Mouse (Mus musculus) liver, embryonic 14.5 days (tissue): ENCODE data around the gene Vsig8. TPM values are rescaled to one million over a fixed set of nuclear protein-coding genes. Genes with fewer than 3 reads are reported as not detected.

Experiments used
- ATAC-seq: fragments of 200-750 bp; cut with Nextera tagmentation; 2 replicates; pipeline ENCODE4 v1.8.0; 2017; ENCODE audit warnings: moderate number of reproducible peaks, mild to moderate bottlenecking, moderate library complexity; ENCODE audit not compliant: insufficient read depth
- DNase-seq, 3 experiments: peaks; one replicate each; pipeline ENCODE4 v3.0.0-alpha.2; 2012 to 2013; ENCODE audit warnings: low read depth in 3 of 3, low spot score in 3 of 3
- H3K27ac ChIP-seq: fragments of 300-500 bp; sonication (generic); 2 replicates; pipeline ENCODE4 v1.5.1; 2014; ENCODE audit warnings: moderate library complexity, mild to moderate bottlenecking, control low read depth, inconsistent platforms
- H3K27me3 ChIP-seq: fragments of 300-500 bp; sonication (generic); 2 replicates; pipeline ENCODE4 v1.6.1; 2014; ENCODE audit warnings: mild to moderate bottlenecking, low read length, moderate library complexity; ENCODE audit not compliant: control insufficient read depth, insufficient read depth
- H3K36me3 ChIP-seq: fragments of 300-500 bp; sonication (generic); replicated peaks from 2 replicates; pipeline ENCODE4 v1.6.1; 2014; ENCODE audit warnings: low read depth; ENCODE audit not compliant: control insufficient read depth, insufficient read depth
- H3K4me1 ChIP-seq, 2 experiments: fragments of 200-500 bp in 1 of 2; fragments of 300-500 bp in 1 of 2; sonication (generic) in 1 of 2; replicated peaks; 2 replicates each; pipeline ENCODE4 v1.6.1; 2012 to 2014; ENCODE audit warnings: antibody characterized with exemption in 1 of 2, inconsistent platforms in 1 of 2, low read length in 1 of 2; ENCODE audit not compliant: control insufficient read depth in 2 of 2, insufficient read depth in 2 of 2
- H3K4me2 ChIP-seq: fragments of 300-500 bp; sonication (generic); 2 replicates; pipeline ENCODE4 v1.6.1; 2014; ENCODE audit warnings: low read depth, mild to moderate bottlenecking, control low read depth, moderate library complexity
- H3K4me3 ChIP-seq, 2 experiments: fragments of 200-500 bp in 1 of 2; fragments of 300-500 bp in 1 of 2; sonication (generic) in 1 of 2; 2 replicates each; pipeline ENCODE4 v1.5.1; 2012 to 2014; ENCODE audit warnings: low read depth in 2 of 2, low read length in 2 of 2, mild to moderate bottlenecking in 2 of 2, control low read depth in 1 of 2, inconsistent platforms in 1 of 2, moderate library complexity in 1 of 2; ENCODE audit not compliant: insufficient read depth in 1 of 2
- H3K9ac ChIP-seq: fragments of 300-500 bp; sonication (generic); replicated peaks from 2 replicates; pipeline ENCODE4 v1.6.1; 2014; ENCODE audit warnings: mild to moderate bottlenecking, control low read depth, moderate library complexity
- H3K9me3 ChIP-seq: fragments of 300-500 bp; sonication (generic); 2 replicates; pipeline ENCODE4 v1.6.1; 2016; ENCODE audit warnings: low read length, mixed read lengths; ENCODE audit not compliant: control insufficient read depth
- CTCF ChIP-seq: IDR thresholded peaks from 2 replicates; pipeline ENCODE4 v1.5.1; 2016; ENCODE audit warnings: antibody characterized with exemption, low read depth, control low read depth
- EP300 ChIP-seq: IDR thresholded peaks from 2 replicates; pipeline ENCODE4 v1.6.1; 2016; ENCODE audit warnings: antibody characterized with exemption, low read depth
- WGBS: fragments of 180-500 bp; shearing (Covaris S2); extraction: QIAGEN DNeasy Blood & Tissue Kit; methylation state at CpG from one replicate; pipeline ENCODE4 v1.1.7; 2014; ENCODE audit not compliant: insufficient replicate concordance; 5-methylcytosine and 5-hydroxymethylcytosine counted together
- polyA plus RNA-seq, 2 experiments: library from polyadenylated mRNA; depleted of rRNA in 1 of 2; stranded (reverse) in 1 of 2; unstranded in 1 of 2; fragments of >200 nt; fragmentation: Nextera tagmentation in 1 of 2; extraction: Ambion mirVana in 1 of 2; gene quantifications; 2 replicates each; pipeline versions ENCODE4 v1.2.1 to v1.2.3; 2012 to 2014

Gene Vsig8
- polyA plus RNA-seq, 2 experiments = not detected

DNA sequence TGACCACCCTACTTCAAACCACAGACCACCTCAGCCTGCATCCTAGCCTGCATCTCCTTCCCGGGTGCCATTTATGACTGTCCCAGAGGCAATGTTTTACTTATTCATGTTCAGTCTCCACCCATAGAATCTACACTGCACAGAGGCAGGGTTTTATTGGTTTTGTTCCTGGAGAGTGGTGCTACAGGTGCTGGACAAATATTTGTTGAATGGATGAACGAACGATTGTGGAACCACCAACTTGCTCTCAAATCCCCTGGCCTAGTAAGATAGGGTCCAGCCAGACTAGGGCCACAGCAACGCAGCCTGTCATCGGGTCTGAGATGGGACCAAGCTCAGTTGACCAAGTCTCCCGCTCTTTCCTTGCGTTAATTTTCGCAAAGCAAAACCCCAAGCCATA, 45.8 kb upstream of the Vsig8 start:
- no peak for DNase-seq
- peaks cover 0 to 37% of the 10 kb centered on the region in 2 experiments; a peak in 2 of 4 replicates for H3K4me1 ChIP-seq
- no peaks in the 10 kb centered on the region for H3K9me3 ChIP-seq
- H3K27me3 ChIP-seq = no peaks in the 10 kb centered on the region
- TF ChIP-seq CTCF = no peak
- no peak for TF ChIP-seq EP300
- H3K4me3 ChIP-seq = no peak overlapping the region
- no peak for ATAC-seq
- 41% methylated on average over 8 of the region's 8 CpGs for WGBS
- 0 out of 2 replicates have a peak overlapping the region, but pooled peaks have one; percentile 18 for H3K4me2 ChIP-seq
- no peak overlapping the region for H3K27ac ChIP-seq
- no peak overlapping the region for H3K9ac ChIP-seq
- H3K36me3 ChIP-seq = peaks cover 3% of the 10 kb centered on the region

DNA sequence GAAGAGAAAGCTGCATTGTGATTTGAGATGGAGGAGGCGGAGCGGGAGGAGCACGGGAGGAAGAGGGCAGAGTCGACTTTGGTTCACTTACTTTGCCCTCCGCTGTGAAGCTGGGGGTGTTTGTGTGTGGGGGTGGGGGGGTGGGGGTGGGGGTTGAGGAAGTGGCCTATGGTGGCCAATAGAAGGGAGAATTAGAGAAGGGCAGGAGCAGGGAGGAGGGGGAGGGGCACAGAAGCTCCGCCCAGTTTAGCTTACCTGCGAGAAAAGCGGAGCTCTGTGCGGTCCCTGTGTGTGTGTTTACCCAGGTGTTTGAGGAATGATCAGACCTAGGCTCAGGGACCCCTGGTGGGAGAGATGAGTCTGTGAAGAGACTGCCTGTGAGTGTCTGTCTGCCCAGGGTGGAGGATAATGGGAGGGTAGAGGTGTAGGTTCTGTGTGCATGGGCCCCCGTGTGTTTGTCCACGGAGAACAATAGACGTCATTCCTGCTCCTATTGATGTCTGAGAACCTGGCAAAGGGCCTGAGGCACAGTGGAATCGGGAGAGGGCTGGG, 45.2 kb upstream of the Vsig8 start:
- Histone ChIP-seq H3K27me3 (no peaks in the 10 kb centered on the region), H3K4me2 (peak overlapping the region; percentile 22; the same call in 1 of the 2 replicates), H3K4me3 (no peak overlapping the region), H3K9ac (no peak overlapping the region), H3K36me3 (peaks cover 3% of the 10 kb centered on the region), H3K27ac (no peak overlapping the region), H3K9me3 (no peaks in the 10 kb centered on the region), H3K4me1 (peaks cover 0 to 41% of the 10 kb centered on the region in 2 experiments; a peak in 2 of 4 replicates)
- TF ChIP-seq EP300 = no peak
- no peak for TF ChIP-seq CTCF
- WGBS = 40% methylated on average over 13 of the region's 13 CpGs
- no peak for DNase-seq
- ATAC-seq = peak; percentile 12; the same call in 1 of the 2 replicates

DNA sequence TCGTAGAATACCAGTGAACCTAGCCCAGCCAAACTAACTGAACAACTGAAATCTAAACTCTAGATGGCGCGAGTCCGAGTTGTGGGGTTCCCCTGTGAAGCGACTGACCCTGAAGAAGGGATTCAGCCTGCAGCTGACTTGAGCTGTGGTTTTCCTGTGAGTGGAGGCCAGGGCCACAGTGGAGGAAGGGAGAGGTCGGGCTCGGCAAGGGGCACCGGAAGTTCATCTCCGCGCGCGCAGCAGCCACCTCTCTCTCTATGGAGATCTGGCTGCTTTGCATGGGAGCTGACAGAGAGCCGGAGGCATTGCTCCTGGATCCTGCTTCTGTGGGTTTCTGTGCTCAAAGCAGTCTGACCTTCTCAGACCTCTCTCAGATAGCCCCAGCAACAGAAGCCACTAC, 42.8 kb upstream of the Vsig8 start:
- H3K4me3 ChIP-seq = peak overlapping the region in 1 of 2 experiments; percentile 25; a peak in 2 of 4 replicates
- WGBS = 4% methylated on average over 13 of the region's 13 CpGs
- no peaks in the 10 kb centered on the region for H3K27me3 ChIP-seq
- no peaks in the 10 kb centered on the region for H3K9me3 ChIP-seq
- DNase-seq (no peak), ATAC-seq (peak; percentile 40)
- H3K4me2 ChIP-seq = peak overlapping the region; percentile 43
- TF ChIP-seq EP300 = no peak
- TF ChIP-seq CTCF = peak; percentile 22; the same call in 1 of the 2 replicates
- peaks cover 0 to 38% of the 10 kb centered on the region in 2 experiments; a peak in 2 of 4 replicates for H3K4me1 ChIP-seq
- H3K27ac ChIP-seq = peak overlapping the region; percentile 16; the same call in 1 of the 2 replicates
- no peak overlapping the region for H3K9ac ChIP-seq
- no peaks in the 10 kb centered on the region for H3K36me3 ChIP-seq

DNA sequence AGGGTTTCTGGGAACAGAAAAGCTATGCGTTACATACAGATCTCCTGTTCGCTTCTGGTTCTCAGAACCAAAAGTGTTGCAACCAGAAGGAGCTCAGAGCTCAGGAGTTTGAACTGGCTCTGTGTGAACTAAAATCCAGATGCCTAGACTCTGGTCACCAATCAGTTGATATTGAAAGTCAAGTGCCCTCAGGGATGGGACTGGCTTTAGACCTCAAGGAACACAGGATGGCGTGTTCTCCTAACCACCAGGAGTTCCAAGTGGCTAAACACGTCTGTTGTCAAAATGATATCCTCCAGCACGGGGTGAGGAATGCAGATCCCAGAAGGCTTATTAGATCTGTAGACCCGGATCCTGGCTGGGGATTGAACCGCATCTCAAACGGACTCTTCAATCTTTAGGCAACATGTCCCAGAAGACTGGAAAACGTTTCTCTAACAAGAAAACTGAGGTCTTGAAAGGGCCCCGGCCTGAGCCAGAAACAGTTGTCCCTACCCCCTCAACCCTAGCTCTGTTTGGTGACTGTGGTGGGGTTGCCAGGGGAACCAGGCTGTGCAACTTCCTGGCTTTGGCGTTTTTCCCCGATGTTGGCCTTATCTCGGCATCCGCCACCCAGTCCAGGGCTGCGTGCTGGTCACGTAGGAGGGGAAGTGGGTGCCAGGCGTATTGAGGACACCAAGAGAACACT, 42.1 kb upstream of the Vsig8 start:
- TF ChIP-seq CTCF = no peak
- TF ChIP-seq EP300 = no peak
- peaks cover 0 to 35% of the 10 kb centered on the region in 2 experiments; a peak in 2 of 4 replicates for H3K4me1 ChIP-seq
- 7% methylated on average over 17 of the region's 17 CpGs for WGBS
- DNase-seq (peak in 1 of 3 experiments; percentile 41), ATAC-seq (peak; percentile 67)
- no peaks in the 10 kb centered on the region for H3K36me3 ChIP-seq
- H3K4me3 ChIP-seq = no peak overlapping the region
- H3K9me3 ChIP-seq = no peaks in the 10 kb centered on the region
- no peak overlapping the region; the same call in 1 of the 2 replicates for H3K9ac ChIP-seq
- H3K27ac ChIP-seq = peak overlapping the region; percentile 16
- no peaks in the 10 kb centered on the region for H3K27me3 ChIP-seq
- H3K4me2 ChIP-seq = peak overlapping the region; percentile 43

DNA sequence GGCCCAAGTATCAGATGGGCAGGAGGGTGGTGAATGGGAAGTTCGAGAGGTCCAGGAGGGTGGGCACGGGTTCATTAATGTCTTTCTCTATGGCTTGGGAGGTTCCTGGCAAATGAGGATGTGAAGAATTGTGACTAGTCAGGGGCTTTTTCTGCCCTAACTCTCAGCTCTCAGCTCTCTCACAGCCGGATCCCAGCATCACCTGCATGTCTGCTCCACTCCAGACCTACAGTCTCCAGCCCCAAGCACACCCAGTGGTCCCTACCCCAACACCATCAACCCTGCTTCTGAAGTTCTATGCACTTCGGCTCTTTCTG, 41.6 kb upstream of the Vsig8 start:
- WGBS = 11% methylated on average over 4 of the region's 4 CpGs
- Histone ChIP-seq H3K9ac (no peak overlapping the region), H3K4me3 (no peak overlapping the region)

More for the DNA sequence above, 41.6 kb upstream of the Vsig8 start:
- TF ChIP-seq EP300 (no peak), CTCF (no peak)
- peaks cover 0 to 35% of the 10 kb centered on the region in 2 experiments; a peak in 2 of 4 replicates for H3K4me1 ChIP-seq
- H3K9me3 ChIP-seq = no peaks in the 10 kb centered on the region
- peak; percentile 1; the same call in 1 of the 2 replicates for ATAC-seq
- DNase-seq = no peak
- no peaks in the 10 kb centered on the region for H3K27me3 ChIP-seq
- no peaks in the 10 kb centered on the region for H3K36me3 ChIP-seq
- H3K4me2 ChIP-seq = peak overlapping the region; percentile 43; the same call in 1 of the 2 replicates
- no peak overlapping the region; the same call in 1 of the 2 replicates for H3K27ac ChIP-seq
